Mouse (Mus musculus): ENCODE measurements around the gene Pitpnc1.

The Pitpnc1 gene

GRCm38 (mm10) chr11:107377326-107377725 lies 93.2 kb downstream of the Pitpnc1 start:
- in situ Hi-C loops (cut with MboI; ENCODE audit: low sequenced_read_pairs): no loop called here

- in situ Hi-C loops (cut with MboI; ENCODE audit: low sequenced_read_pairs): no loop called here
Measured at GRCm38 (mm10) chr11:107376272-107376671, 94.2 kb downstream of the Pitpnc1 start.

GRCm38 (mm10) chr11:107375816-107376215 lies 94.7 kb downstream of the Pitpnc1 start:
- in situ Hi-C loops (cut with MboI; ENCODE audit: low sequenced_read_pairs): no loop called here

GRCm38 (mm10) chr11:107373569-107373968 lies 96.9 kb downstream of the Pitpnc1 start:
- in situ Hi-C loops (cut with MboI; ENCODE audit: low sequenced_read_pairs): no loop called here

GRCm38 (mm10) chr11:107373154-107373553 lies 97.3 kb downstream of the Pitpnc1 start:
- in situ Hi-C loops (cut with MboI; ENCODE audit: low sequenced_read_pairs): no loop called here

GRCm38 (mm10) chr11:107372688-107373087 lies 97.8 kb downstream of the Pitpnc1 start:
- in situ Hi-C loops (cut with MboI; ENCODE audit: low sequenced_read_pairs): no loop called here

- in situ Hi-C loops (cut with MboI; ENCODE audit: low sequenced_read_pairs): no loop called here
Measured at GRCm38 (mm10) chr11:107370476-107370875, 100.0 kb downstream of the Pitpnc1 start.

- in situ Hi-C loops (cut with MboI; ENCODE audit: low sequenced_read_pairs): no loop called here
Measured at GRCm38 (mm10) chr11:107369661-107370060, 100.8 kb downstream of the Pitpnc1 start.

GRCm38 (mm10) chr11:107365938-107366712 lies 104.4 kb downstream of the Pitpnc1 start:
- in situ Hi-C loops (cut with MboI; ENCODE audit: low sequenced_read_pairs): no loop called here

- in situ Hi-C loops (cut with MboI; ENCODE audit: low sequenced_read_pairs): no loop called here
Measured at GRCm38 (mm10) chr11:107358695-107359094, 111.8 kb downstream of the Pitpnc1 start.

- in situ Hi-C loops (cut with MboI; ENCODE audit: low sequenced_read_pairs): no loop called here
Measured at GRCm38 (mm10) chr11:107356224-107356623, 114.3 kb downstream of the Pitpnc1 start.

GRCm38 (mm10) chr11:107355526-107355925 lies 115.0 kb downstream of the Pitpnc1 start:
- in situ Hi-C loops (cut with MboI; ENCODE audit: low sequenced_read_pairs): no loop called here

GRCm38 (mm10) chr11:107354499-107355143 lies 115.9 kb downstream of the Pitpnc1 start:
- in situ Hi-C loops (cut with MboI; ENCODE audit: low sequenced_read_pairs): no loop called here

- in situ Hi-C loops (cut with MboI; ENCODE audit: low sequenced_read_pairs): no loop called here
Measured at GRCm38 (mm10) chr11:107352596-107352995, 117.9 kb downstream of the Pitpnc1 start.

- in situ Hi-C loops (cut with MboI; ENCODE audit: low sequenced_read_pairs): no loop called here
Measured at GRCm38 (mm10) chr11:107349756-107350155, 120.7 kb downstream of the Pitpnc1 start.

GRCm38 (mm10) chr11:107343031-107343430 lies 127.5 kb downstream of the Pitpnc1 start:
- in situ Hi-C loops (cut with MboI; ENCODE audit: low sequenced_read_pairs): no loop called here

GRCm38 (mm10) chr11:107342432-107342831 lies 128.1 kb downstream of the Pitpnc1 start:
- in situ Hi-C loops (cut with MboI; ENCODE audit: low sequenced_read_pairs): no loop called here

GRCm38 (mm10) chr11:107341293-107341692 lies 129.2 kb downstream of the Pitpnc1 start:
- in situ Hi-C loops (cut with MboI; ENCODE audit: low sequenced_read_pairs): no loop called here

GRCm38 (mm10) chr11:107340793-107341192 lies 129.7 kb downstream of the Pitpnc1 start:
- in situ Hi-C loops (cut with MboI; ENCODE audit: low sequenced_read_pairs): no loop called here

- in situ Hi-C loops (cut with MboI; ENCODE audit: low sequenced_read_pairs): no loop called here
Measured at GRCm38 (mm10) chr11:107339224-107339805, 131.2 kb downstream of the Pitpnc1 start.

- in situ Hi-C loops (cut with MboI; ENCODE audit: low sequenced_read_pairs): no loop called here
Measured at GRCm38 (mm10) chr11:107337391-107338148, 132.9 kb downstream of the Pitpnc1 start.

Data from CH12F3 (cell line).